Mouse (Mus musculus) adrenal gland, postnatal 25 days (tissue): ENCODE results near the gene Ptpn22. TPM values are rescaled to one million over a fixed set of nuclear protein-coding genes. Genes with fewer than 3 reads are reported as not detected.
"Not testable (repeated sequence)": the region's sequence is repeated elsewhere in the genome, so short reads cannot be mapped to it uniquely, and the experiment has no call there.

Experiments used
- DNase-seq: peaks from one replicate; pipeline ENCODE4 v3.0.0; 2021; ENCODE audit warnings: mixed read lengths
- long read RNA-seq: library from polyadenylated mRNA; stranded (forward); transcript quantifications from one replicate; pipeline ENCODE4 v2.0.0, GENCODE M21; 2021
- total RNA-seq: library from RNA; stranded (reverse); gene quantifications from 2 replicates; pipeline ENCODE4 v1.2.3, GENCODE M21; 2021

The Ptpn22 gene
- 1.1 TPM in 1 of 2 replicates, not detected in the other for total RNA-seq
- long read RNA-seq = 0 reads

- DNase-seq = no peak
These were observed at the start of gene Ptpn22 for GRCm38 (mm10) chr3:103858881-103859801. TSS of gene Ptpn22 (plus strand) at chr3:103859795.

GRCm38 (mm10) chr3:103809799-103810150 is 49.8 kb upstream of the Ptpn22 start:
- DNase-seq = no peak

GRCm38 (mm10) chr3:103810967-103811366 is 48.6 kb upstream of the Ptpn22 start:
- DNase-seq = no peak

GRCm38 (mm10) chr3:103827548-103827947 is 32.0 kb upstream of the Ptpn22 start:
- no peak for DNase-seq

- DNase-seq = no peak
These were observed 30.6 kb upstream of the Ptpn22 start for GRCm38 (mm10) chr3:103829036-103829435.

GRCm38 (mm10) chr3:103830681-103831080 is 28.9 kb upstream of the Ptpn22 start:
- DNase-seq = not testable (repeated sequence)

GRCm38 (mm10) chr3:103831146-103831545 is 28.4 kb upstream of the Ptpn22 start:
- no peak for DNase-seq

- DNase-seq = no peak
These were observed 27.2 kb upstream of the Ptpn22 start, which contains the start of gene Bcl2l15 for GRCm38 (mm10) chr3:103832426-103832825. TSS of gene Bcl2l15 (plus strand) at chr3:103832601.

GRCm38 (mm10) chr3:103834001-103834400 is 25.6 kb upstream of the Ptpn22 start:
- no peak for DNase-seq

- no peak for DNase-seq
These were observed 24.2 kb upstream of the Ptpn22 start for GRCm38 (mm10) chr3:103835272-103835950.

- DNase-seq = no peak
These were observed 23.7 kb upstream of the Ptpn22 start for GRCm38 (mm10) chr3:103835951-103836310.

- no peak for DNase-seq
These were observed 23.1 kb upstream of the Ptpn22 start for GRCm38 (mm10) chr3:103836453-103836852.

GRCm38 (mm10) chr3:103839711-103840110 is 19.9 kb upstream of the Ptpn22 start:
- no peak for DNase-seq

- not testable (repeated sequence) for DNase-seq
These were observed 19.4 kb upstream of the Ptpn22 start for GRCm38 (mm10) chr3:103840195-103840594.

GRCm38 (mm10) chr3:103840946-103841345 is 18.6 kb upstream of the Ptpn22 start:
- not testable (repeated sequence) for DNase-seq

- DNase-seq = no peak
These were observed 8.8 kb upstream of the Ptpn22 start for GRCm38 (mm10) chr3:103850644-103851363.

GRCm38 (mm10) chr3:103851481-103851880 is 8.1 kb upstream of the Ptpn22 start:
- no peak for DNase-seq

- no peak for DNase-seq
These were observed 7.7 kb upstream of the Ptpn22 start for GRCm38 (mm10) chr3:103851882-103852281.

- peak; percentile 45 for DNase-seq
These were observed 6.9 kb upstream of the Ptpn22 start for GRCm38 (mm10) chr3:103852565-103853299.

GRCm38 (mm10) chr3:103853804-103854203 is 5.8 kb upstream of the Ptpn22 start:
- DNase-seq = peak; percentile 9

GRCm38 (mm10) chr3:103857036-103857805 is 2.4 kb upstream of the Ptpn22 start:
- no peak for DNase-seq
